Mouse (Mus musculus) MEL (cell line): Measurements from ENCODE around the gene Brat1.

Experiments used
- CHD1 ChIP-seq: IDR thresholded peaks from 2 replicates; pipeline ENCODE4 v1.6.1; 2012; ENCODE audit warnings: low read depth, mild to moderate bottlenecking, inconsistent platforms, low read length, improper control_type of control experiment
- CHD2 ChIP-seq: IDR thresholded peaks from 2 replicates; pipeline ENCODE4 v1.6.1; 2011; ENCODE audit warnings: low read length, improper control_type of control experiment
- CTCF ChIP-seq, 3 experiments: IDR thresholded peaks in 2 of 3; conservative IDR thresholded peaks in 1 of 3; 2 replicates each; pipeline ENCODE4 v1.5.1; 2011 to 2012; ENCODE audit warnings: low read length in 3 of 3, low read depth in 2 of 3, mild to moderate bottlenecking in 2 of 3, improper control_type of control experiment in 1 of 3, inconsistent platforms in 1 of 3, mixed read lengths in 1 of 3, moderate library complexity in 1 of 3; ENCODE audit not compliant: control insufficient read depth in 1 of 3, insufficient read depth in 1 of 3, poor library complexity in 1 of 3, severe bottlenecking in 1 of 3
- EP300 ChIP-seq, 2 experiments: IDR thresholded peaks; 2 replicates each; pipeline ENCODE4 v1.6.1; 2011; ENCODE audit warnings: improper control_type of control experiment in 2 of 2, low read length in 2 of 2, low read depth in 1 of 2, mild to moderate bottlenecking in 1 of 2
- ETS1 ChIP-seq: IDR thresholded peaks from 2 replicates; pipeline ENCODE4 v1.6.1; 2012; ENCODE audit warnings: low read depth, mild to moderate bottlenecking, inconsistent platforms, low read length, improper control_type of control experiment, moderate library complexity
- KAT2A ChIP-seq: conservative IDR thresholded peaks from 2 replicates; pipeline ENCODE4 v1.6.1; 2012; ENCODE audit warnings: low read depth, low read length, improper control_type of control experiment, inconsistent platforms
- NELFE ChIP-seq: IDR thresholded peaks from 2 replicates; pipeline ENCODE4 v1.6.1; 2011; ENCODE audit warnings: low read depth, low read length, improper control_type of control experiment
- POLR2A ChIP-seq, 2 experiments: IDR thresholded peaks; 2 replicates each; pipeline ENCODE4 v1.6.1; 2011 to 2012; ENCODE audit warnings: low read length in 2 of 2, mild to moderate bottlenecking in 2 of 2, control low read depth in 1 of 2, improper control_type of control experiment in 1 of 2, low read depth in 1 of 2, moderate library complexity in 1 of 2; ENCODE audit not compliant: control insufficient read depth in 1 of 2, insufficient read depth in 1 of 2, poor library complexity in 1 of 2
- POLR2AphosphoS5 ChIP-seq: IDR thresholded peaks from 2 replicates; pipeline ENCODE4 v1.6.1; 2012; ENCODE audit warnings: low read depth, borderline replicate concordance, mild to moderate bottlenecking, inconsistent platforms, low read length, moderate library complexity, mixed read lengths
- SMC3 ChIP-seq: IDR thresholded peaks from 2 replicates; pipeline ENCODE4 v1.6.1; 2011; ENCODE audit warnings: low read depth, low read length, improper control_type of control experiment
- TBP ChIP-seq: IDR thresholded peaks from 2 replicates; pipeline ENCODE4 v1.8.0; 2011; ENCODE audit warnings: low read depth, low read length, improper control_type of control experiment
- USF1 ChIP-seq: IDR thresholded peaks from 2 replicates; pipeline ENCODE4 v1.6.1; 2014; ENCODE audit warnings: low read depth, mild to moderate bottlenecking, inconsistent platforms, low read length, improper control_type of control experiment, moderate library complexity
- USF2 ChIP-seq, 2 experiments: IDR thresholded peaks; 2 replicates each; pipeline ENCODE4 v1.6.1; 2011 to 2012; ENCODE audit warnings: improper control_type of control experiment in 2 of 2, low read length in 2 of 2, borderline replicate concordance in 1 of 2, inconsistent platforms in 1 of 2, low read depth in 1 of 2, mild to moderate bottlenecking in 1 of 2; ENCODE audit not compliant: insufficient read depth in 1 of 2

DNA sequence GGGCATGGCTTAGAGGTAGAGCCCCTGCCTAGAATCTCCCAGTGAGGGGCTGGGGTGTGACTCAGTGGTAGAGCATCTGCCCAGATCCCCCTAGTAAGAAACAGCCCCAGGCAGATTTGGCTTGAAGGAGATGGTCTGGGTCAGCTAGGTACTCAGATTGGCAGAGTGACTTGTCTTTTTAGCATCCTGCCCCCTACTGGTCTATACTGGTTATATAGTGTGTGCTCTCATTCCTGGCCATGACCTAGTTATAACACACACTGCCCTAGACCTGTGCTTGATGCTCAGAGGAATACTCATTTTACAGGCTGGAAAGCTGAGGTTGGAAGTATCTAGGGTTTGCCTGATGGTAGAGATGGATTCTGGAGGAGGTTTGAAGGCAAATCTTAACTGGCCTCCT, 37.1 kb downstream of the Brat1 start:
- peak; percentile 20 to 69 (median 65); a peak in 5 of 6 replicates for TF ChIP-seq CTCF (IDR thresholded peaks at IDR 0.05 in 2 of 3, conservative IDR thresholded peaks at IDR 0.05 in 1 of 3; ENCODE audit: control insufficient read depth in 1 of 3, insufficient read depth in 1 of 3, low read depth in 2 of 3, low read length in 3 of 3, poor library complexity in 1 of 3, severe bottlenecking in 1 of 3)
- TF ChIP-seq POLR2A (IDR thresholded peaks at IDR 0.05; ENCODE audit: control insufficient read depth in 1 of 2, insufficient read depth in 1 of 2, low read depth in 1 of 2, low read length in 2 of 2, poor library complexity in 1 of 2), result no peak
- no peak for TF ChIP-seq CHD1
- TF ChIP-seq SMC3, result peak; percentile 62
- no peak for TF ChIP-seq KAT2A
- TF ChIP-seq CHD2, result no peak
- TF ChIP-seq TBP, result no peak
- no peak for TF ChIP-seq USF1
- TF ChIP-seq USF2 (IDR thresholded peaks at IDR 0.05; ENCODE audit: borderline replicate concordance in 1 of 2, insufficient read depth in 1 of 2, low read depth in 1 of 2, low read length in 2 of 2), result no peak
- TF ChIP-seq ETS1, result no peak
- TF ChIP-seq EP300 (IDR thresholded peaks at IDR 0.05; ENCODE audit: low read depth in 1 of 2, low read length in 2 of 2), result no peak
- no peak for TF ChIP-seq NELFE
- no peak for TF ChIP-seq POLR2AphosphoS5
